Mouse (Mus musculus) adrenal gland, postnatal 25 days (tissue): ENCODE results near the gene Fermt3. TPM values are rescaled to one million over a fixed set of nuclear protein-coding genes. Genes with fewer than 3 reads are reported as not detected.
A peak's percentile ranks its signal among the peaks of the same experiment; 100 is the strongest.

Experiments
- DNase-seq: peaks from one replicate; pipeline ENCODE4 v3.0.0; 2021; ENCODE audit warnings: mixed read lengths
- total RNA-seq: library from RNA; stranded (reverse); gene quantifications from 2 replicates; pipeline ENCODE4 v1.2.3, GENCODE M21; 2021

The Fermt3 gene
- total RNA-seq, 1 experiment from 2014 or later = 4.2 TPM

- peak; percentile 58 for DNase-seq
Observed at GRCm38 (mm10) chr19:7039088-7039720, 19.9 kb upstream of the Fermt3 start.

GRCm38 (mm10) chr19:7034006-7034405 is 14.7 kb upstream of the Fermt3 start:
- no peak for DNase-seq

- DNase-seq = no peak
Observed at GRCm38 (mm10) chr19:7029531-7029930, 10.3 kb upstream of the Fermt3 start.

- DNase-seq = peak; percentile 55
Observed at GRCm38 (mm10) chr19:7020224-7020641, 964 bp upstream of the Fermt3 start.

- DNase-seq = no peak
Observed at GRCm38 (mm10) chr19:7018546-7018945, 723 bp downstream of the Fermt3 start.

- DNase-seq = no peak
Observed at GRCm38 (mm10) chr19:7017541-7018457, 1.5 kb downstream of the Fermt3 start.

- DNase-seq = no peak
Observed at GRCm38 (mm10) chr19:7014481-7015135, 4.7 kb downstream of the Fermt3 start.

GRCm38 (mm10) chr19:7013984-7014383 is 5.3 kb downstream of the Fermt3 start:
- DNase-seq = no peak

GRCm38 (mm10) chr19:7012426-7012825 is 6.8 kb downstream of the Fermt3 start:
- no peak for DNase-seq

GRCm38 (mm10) chr19:7006892-7007593 is 12.2 kb downstream of the Fermt3 start:
- no peak for DNase-seq

GRCm38 (mm10) chr19:6999360-7000063 is 19.8 kb downstream of the Fermt3 start:
- DNase-seq = no peak

- DNase-seq = no peak
Observed at GRCm38 (mm10) chr19:6997721-6998290, 21.5 kb downstream of the Fermt3 start.

GRCm38 (mm10) chr19:6996006-6996405 is 23.3 kb downstream of the Fermt3 start, which contains the start of the genes Nudt22 and Trpt1:
Gene Nudt22 (minus strand): TSS chr19:6996117.
Gene Trpt1 (plus strand): TSS chr19:6996131.
- peak; percentile 89 for DNase-seq

GRCm38 (mm10) chr19:6995255-6995991 is 23.8 kb downstream of the Fermt3 start:
- DNase-seq = no peak

GRCm38 (mm10) chr19:6994489-6994888 is 24.8 kb downstream of the Fermt3 start:
- DNase-seq = no peak

GRCm38 (mm10) chr19:6994002-6994401 is 25.3 kb downstream of the Fermt3 start:
- no peak for DNase-seq

GRCm38 (mm10) chr19:6993011-6993770 is 26.1 kb downstream of the Fermt3 start:
- no peak for DNase-seq

- peak; percentile 96 for DNase-seq
Observed at GRCm38 (mm10) chr19:6992011-6992858, 27.0 kb downstream of the Fermt3 start, which contains the start of gene Dnajc4. Gene Dnajc4 (minus strand): TSS chr19:6992572.
